Mouse (Mus musculus) embryonic facial prominence, embryonic 11.5 days (tissue): ENCODE measurements at regions not wholly inside any gene's neighbourhood (a gene's known extent, or its start where the extent isn't known, plus 50 kb on each side); places are given as distances from the start of the nearest gene placed in this dataset.

Experiments used
- ATAC-seq: fragments of 200-750 bp; cut with Nextera tagmentation; replicated peaks from 2 replicates; pipeline ENCODE4 v1.8.0; 2017; ENCODE audit warnings: low read depth; ENCODE audit not compliant: insufficient number of reproducible peaks, low FRiP score, low TSS enrichment
- DNase-seq: peaks from one replicate; pipeline ENCODE4 v3.0.0-alpha.2; 2015; ENCODE audit warnings: low spot score
- H3K27ac ChIP-seq: fragments of 300-500 bp; sonication (generic); replicated peaks from 2 replicates; pipeline ENCODE4 v1.5.1; 2014; ENCODE audit warnings: mild to moderate bottlenecking, low read depth, low read length, control low read depth
- H3K27me3 ChIP-seq: fragments of 300-500 bp; sonication (generic); 2 replicates; pipeline ENCODE4 v1.6.1; 2014; ENCODE audit warnings: mild to moderate bottlenecking, low read length, moderate library complexity, mixed read lengths; ENCODE audit not compliant: control insufficient read depth, insufficient read depth
- H3K36me3 ChIP-seq: fragments of 300-500 bp; sonication (generic); replicated peaks from 2 replicates; pipeline ENCODE4 v1.6.1; 2014; ENCODE audit warnings: low read depth, mild to moderate bottlenecking, low read length, moderate library complexity, mixed read lengths; ENCODE audit not compliant: control insufficient read depth, insufficient read depth
- H3K4me1 ChIP-seq: fragments of 300-500 bp; sonication (generic); 2 replicates; pipeline ENCODE4 v1.6.1; 2014; ENCODE audit warnings: low read length, mixed read lengths; ENCODE audit not compliant: control insufficient read depth, insufficient read depth
- H3K4me2 ChIP-seq: fragments of 300-500 bp; sonication (generic); 2 replicates; pipeline ENCODE4 v1.6.1; 2014; ENCODE audit warnings: low read depth, mild to moderate bottlenecking, control low read depth, low read length, moderate library complexity
- H3K4me3 ChIP-seq: fragments of 300-500 bp; sonication (generic); 2 replicates; pipeline ENCODE4 v1.5.1; 2014; ENCODE audit warnings: low read depth, low read length, control low read depth
- H3K9ac ChIP-seq: fragments of 300-500 bp; sonication (generic); replicated peaks from 2 replicates; pipeline ENCODE4 v1.6.1; 2014; ENCODE audit warnings: mild to moderate bottlenecking, control low read depth, low read length
- H3K9me3 ChIP-seq: fragments of 300-500 bp; sonication (generic); replicated peaks from 2 replicates; pipeline ENCODE4 v1.6.1; 2016; ENCODE audit warnings: mild to moderate bottlenecking, low read length, inconsistent platforms, mixed read lengths; ENCODE audit not compliant: control insufficient read depth
- WGBS: fragments of 180-500 bp; shearing (Covaris S2); extraction: QIAGEN DNeasy Blood & Tissue Kit; methylation state at CpG from one replicate; pipeline ENCODE4 v1.1.7; 2014; 5-methylcytosine and 5-hydroxymethylcytosine counted together

DNA sequence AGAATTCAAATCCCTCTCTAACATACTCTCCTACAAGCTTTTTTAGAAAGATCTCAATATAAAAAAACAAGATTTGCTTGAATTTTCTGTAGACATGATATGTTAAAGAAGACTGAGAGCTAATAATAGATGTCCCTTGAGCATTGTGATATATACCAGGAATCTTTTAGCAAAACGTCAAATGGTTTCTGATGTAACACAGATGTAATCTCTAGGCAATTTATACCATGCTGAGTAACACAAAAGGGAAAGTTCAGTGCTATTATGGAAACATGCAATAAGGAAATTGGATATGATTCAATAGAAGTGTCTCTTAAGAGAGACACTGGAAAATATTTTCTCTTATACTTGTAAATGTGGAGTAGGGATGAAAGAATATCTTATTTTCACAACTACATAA, 434.8 kb upstream of the Fsip2 start:
- DNase-seq (peak; percentile 3), ATAC-seq (no peak)
- H3K4me3 ChIP-seq = no peak overlapping the region
- no peak overlapping the region for H3K4me2 ChIP-seq
- H3K4me1 ChIP-seq = no peaks in the 10 kb centered on the region
- no peak overlapping the region for H3K27ac ChIP-seq
- no peaks in the 10 kb centered on the region for H3K9me3 ChIP-seq
- H3K36me3 ChIP-seq = no peaks in the 10 kb centered on the region
- 35% methylated on average over 1 of the region's 1 CpGs for WGBS
- H3K27me3 ChIP-seq = no peaks in the 10 kb centered on the region
- no peak overlapping the region for H3K9ac ChIP-seq

- H3K9me3 ChIP-seq = no peaks in the 10 kb centered on the region
- no peak for DNase-seq
- no peaks in the 10 kb centered on the region for H3K27me3 ChIP-seq
- H3K4me1 ChIP-seq = no peaks in the 10 kb centered on the region
- no peak for ATAC-seq
- no peaks in the 10 kb centered on the region for H3K36me3 ChIP-seq
- H3K4me2 ChIP-seq = no peak overlapping the region
- WGBS = 77% methylated on average over 3 of the region's 3 CpGs
- no peak overlapping the region for H3K9ac ChIP-seq
- H3K4me3 ChIP-seq = no peak overlapping the region
- no peak overlapping the region for H3K27ac ChIP-seq
These were observed 428.3 kb upstream of the Fsip2 start for GRCm38 (mm10) chr2:82515165-82515564.

DNA sequence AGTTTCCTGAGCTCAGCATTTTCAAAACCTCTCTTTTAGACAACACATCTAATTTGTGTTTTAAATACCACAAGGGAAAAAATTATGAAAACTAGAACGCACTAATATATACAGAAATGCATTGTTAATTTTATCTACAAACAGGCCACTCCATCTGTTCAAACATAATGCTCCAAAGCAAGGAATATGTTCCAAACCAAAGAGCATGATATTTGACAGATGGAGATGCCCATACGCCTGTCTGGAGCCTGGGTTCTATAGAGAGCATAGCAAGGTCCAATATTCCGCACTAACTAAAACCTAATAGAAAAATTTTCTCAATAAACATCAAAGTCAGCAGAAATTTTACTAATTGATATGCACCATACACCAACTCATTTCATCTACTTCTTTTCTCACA, 423.5 kb upstream of the Fsip2 start:
- Histone ChIP-seq H3K4me3 (no peak overlapping the region), H3K4me1 (no peaks in the 10 kb centered on the region), H3K9me3 (no peaks in the 10 kb centered on the region), H3K9ac (no peak overlapping the region), H3K27me3 (no peaks in the 10 kb centered on the region), H3K36me3 (no peaks in the 10 kb centered on the region), H3K27ac (no peak overlapping the region), H3K4me2 (no peak overlapping the region)
- 86% methylated on average over 3 of the region's 3 CpGs for WGBS
- no peak for ATAC-seq
- DNase-seq = no peak

- Histone ChIP-seq H3K27me3 (no peaks in the 10 kb centered on the region), H3K9me3 (no peaks in the 10 kb centered on the region), H3K4me2 (no peak overlapping the region), H3K4me1 (no peaks in the 10 kb centered on the region), H3K9ac (no peak overlapping the region), H3K36me3 (no peaks in the 10 kb centered on the region), H3K4me3 (no peak overlapping the region), H3K27ac (no peak overlapping the region)
- no peak for ATAC-seq
- DNase-seq = no peak
- 76% methylated on average over 3 of the region's 3 CpGs for WGBS
These were observed 404.5 kb upstream of the Fsip2 start for GRCm38 (mm10) chr2:82538958-82539357.

- Histone ChIP-seq H3K4me3 (no peak overlapping the region), H3K36me3 (no peaks in the 10 kb centered on the region), H3K4me2 (no peak overlapping the region), H3K27me3 (no peaks in the 10 kb centered on the region), H3K9ac (no peak overlapping the region), H3K27ac (no peak overlapping the region), H3K4me1 (no peaks in the 10 kb centered on the region), H3K9me3 (no peaks in the 10 kb centered on the region)
- DNase-seq (no peak), ATAC-seq (no peak)
These were observed 402.8 kb upstream of the Fsip2 start for GRCm38 (mm10) chr2:82540676-82541075.

- Histone ChIP-seq H3K4me1 (no peaks in the 10 kb centered on the region), H3K9me3 (no peaks in the 10 kb centered on the region), H3K27ac (no peak overlapping the region), H3K4me2 (no peak overlapping the region), H3K36me3 (no peaks in the 10 kb centered on the region), H3K27me3 (no peaks in the 10 kb centered on the region), H3K9ac (no peak overlapping the region), H3K4me3 (no peak overlapping the region)
- ATAC-seq (no peak), DNase-seq (peak; percentile 28)
These were observed 373.1 kb upstream of the Fsip2 start for GRCm38 (mm10) chr2:82570358-82570757.

GRCm38 (mm10) chr2:82572099-82572498, 371.3 kb upstream of the Fsip2 start:
- no peak for DNase-seq
- H3K4me3 ChIP-seq = no peak overlapping the region

GRCm38 (mm10) chr2:82573841-82574240, 369.6 kb upstream of the Fsip2 start:
- Histone ChIP-seq H3K9me3 (no peaks in the 10 kb centered on the region), H3K4me2 (no peak overlapping the region), H3K27ac (no peak overlapping the region), H3K27me3 (no peaks in the 10 kb centered on the region), H3K4me1 (no peaks in the 10 kb centered on the region), H3K36me3 (no peaks in the 10 kb centered on the region), H3K9ac (no peak overlapping the region), H3K4me3 (no peak overlapping the region)
- ATAC-seq = no peak
- no peak for DNase-seq
- WGBS = 72% methylated on average over 1 of the region's 1 CpGs

More at GRCm38 (mm10) chr2:82572099-82572498, 371.3 kb upstream of the Fsip2 start:
- Histone ChIP-seq H3K27ac (no peak overlapping the region), H3K27me3 (no peaks in the 10 kb centered on the region), H3K36me3 (no peaks in the 10 kb centered on the region), H3K4me1 (no peaks in the 10 kb centered on the region), H3K9ac (no peak overlapping the region), H3K9me3 (no peaks in the 10 kb centered on the region), H3K4me2 (no peak overlapping the region)
- no peak for ATAC-seq
- 87% methylated on average over 2 of the region's 2 CpGs for WGBS

- ATAC-seq = no peak
- Histone ChIP-seq H3K27ac (no peak overlapping the region), H3K4me3 (no peak overlapping the region), H3K9ac (no peak overlapping the region), H3K4me2 (no peak overlapping the region), H3K36me3 (no peaks in the 10 kb centered on the region), H3K27me3 (no peaks in the 10 kb centered on the region), H3K4me1 (no peaks in the 10 kb centered on the region), H3K9me3 (no peaks in the 10 kb centered on the region)
- no peak for DNase-seq
- 73% methylated on average over 1 of the region's 1 CpGs for WGBS
These were observed 363.8 kb upstream of the Fsip2 start for GRCm38 (mm10) chr2:82579665-82580064.
